Mouse (Mus musculus) hindbrain, embryonic 16.5 days (tissue): ENCODE results near the gene Unc80. TPM values are rescaled to one million over a fixed set of nuclear protein-coding genes. Genes with fewer than 3 reads are reported as not detected.
A peak's percentile ranks its signal among the peaks of the same experiment; 100 is the strongest.

Experiments
- ATAC-seq: fragments of 200-750 bp; cut with Nextera tagmentation; 2 replicates; pipeline ENCODE4 v1.8.0; 2017; ENCODE audit warnings: moderate TSS enrichment, moderate library complexity
- H3K27ac ChIP-seq: fragments of 300-500 bp; sonication (generic); 2 replicates; pipeline ENCODE4 v1.5.1; 2014; ENCODE audit warnings: low read depth, mild to moderate bottlenecking, control low read depth, low read length, moderate library complexity
- H3K27me3 ChIP-seq: fragments of 300-500 bp; sonication (generic); replicated peaks from 2 replicates; pipeline ENCODE4 v1.6.1; 2014; ENCODE audit warnings: low read length; ENCODE audit not compliant: control insufficient read depth, insufficient read depth
- H3K36me3 ChIP-seq: fragments of 300-500 bp; sonication (generic); 2 replicates; pipeline ENCODE4 v1.6.1; 2014; ENCODE audit warnings: mild to moderate bottlenecking, low read length, moderate library complexity, mixed read lengths; ENCODE audit not compliant: control insufficient read depth, insufficient read depth
- H3K4me1 ChIP-seq: fragments of 300-500 bp; sonication (generic); 2 replicates; pipeline ENCODE4 v1.6.1; 2014; ENCODE audit warnings: low read depth, low read length; ENCODE audit not compliant: control insufficient read depth, insufficient read depth
- H3K4me2 ChIP-seq: fragments of 300-500 bp; sonication (generic); 2 replicates; pipeline ENCODE4 v1.6.1; 2014; ENCODE audit warnings: mild to moderate bottlenecking, low read length, control low read depth, moderate library complexity
- H3K4me3 ChIP-seq: fragments of 300-500 bp; sonication (generic); 2 replicates; pipeline ENCODE4 v1.5.1; 2014; ENCODE audit warnings: mild to moderate bottlenecking, low read length, control low read depth, moderate library complexity
- H3K9ac ChIP-seq: fragments of 300-500 bp; sonication (generic); 2 replicates; pipeline ENCODE4 v1.6.1; 2014; ENCODE audit warnings: low read depth, mild to moderate bottlenecking, control low read depth, low read length, moderate library complexity
- H3K9me3 ChIP-seq: fragments of 300-500 bp; sonication (generic); 2 replicates; pipeline ENCODE4 v1.6.1; 2014; ENCODE audit warnings: mild to moderate bottlenecking, low read length, moderate library complexity; ENCODE audit not compliant: control insufficient read depth
- WGBS: fragments of 180-500 bp; shearing (Covaris S2); extraction: QIAGEN DNeasy Blood & Tissue Kit; methylation state at CpG from one replicate; pipeline ENCODE4 v1.1.7; 2014; 5-methylcytosine and 5-hydroxymethylcytosine counted together
- polyA plus RNA-seq: library from polyadenylated mRNA; unstranded; fragments of >200 nt; fragmentation: Nextera tagmentation; extraction: Ambion mirVana; gene quantifications from 2 replicates; pipeline ENCODE4 v1.2.1, GENCODE M21; 2015

Unc80 gene
- polyA plus RNA-seq, 1 experiment from 2014 or later, result 9.4 TPM

DNA sequence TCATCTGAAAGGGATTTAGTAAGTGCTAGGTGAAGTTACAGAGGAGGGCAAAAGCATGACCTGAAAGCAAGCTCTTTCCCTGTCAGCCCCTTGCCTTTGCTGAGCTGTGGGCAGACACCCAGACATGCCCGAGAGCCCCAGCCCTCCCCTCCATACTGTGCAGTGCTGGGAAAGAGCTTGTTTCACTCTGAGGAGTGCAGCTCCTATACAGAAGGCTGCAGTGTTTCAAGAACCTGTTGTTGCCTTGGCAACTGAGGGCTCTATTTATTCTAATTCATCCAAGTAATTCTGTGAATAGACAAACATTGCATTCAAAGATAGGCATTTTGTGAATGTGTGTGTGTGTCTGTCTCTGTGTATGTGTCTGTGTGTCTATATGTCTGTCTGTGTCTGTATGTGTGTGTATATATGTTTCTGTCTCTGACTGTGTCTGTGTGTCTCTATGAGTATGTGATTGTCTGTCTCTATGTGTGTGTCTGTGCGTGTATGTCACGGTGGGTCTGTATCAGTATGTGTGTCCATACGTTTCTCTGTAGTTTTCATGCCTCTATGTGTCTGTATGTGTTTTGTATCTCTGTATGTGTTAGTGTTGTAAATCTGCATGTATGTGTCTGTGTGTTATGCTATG lies 187.1 kb downstream of the Unc80 start:
- Histone ChIP-seq H3K9ac (no peak overlapping the region), H3K4me3 (no peak overlapping the region), H3K27me3 (no peaks in the 10 kb centered on the region), H3K9me3 (no peaks in the 10 kb centered on the region), H3K4me2 (no peak overlapping the region), H3K36me3 (0 out of 2 replicates have a peak, but pooled peaks cover 2% of the 10 kb centered on the region), H3K27ac (peak overlapping the region; percentile 39; the same call in 1 of the 2 replicates), H3K4me1 (no peaks in the 10 kb centered on the region)
- peak; percentile 98 for ATAC-seq
- WGBS, result 19% methylated on average over 4 of the region's 4 CpGs

- Histone ChIP-seq H3K9me3 (no peaks in the 10 kb centered on the region), H3K27me3 (no peaks in the 10 kb centered on the region), H3K9ac (no peak overlapping the region), H3K4me2 (no peak overlapping the region), H3K4me3 (no peak overlapping the region), H3K36me3 (0 out of 2 replicates have a peak, but pooled peaks cover 2% of the 10 kb centered on the region), H3K27ac (no peak overlapping the region), H3K4me1 (no peaks in the 10 kb centered on the region)
- peak; percentile 66 for ATAC-seq
These were observed 187.6 kb downstream of the Unc80 start for GRCm38 (mm10) chr1:66655747-66656119.

- 57% methylated on average over 7 of the region's 7 CpGs for WGBS
These were observed 203.3 kb downstream of the Unc80 start for GRCm38 (mm10) chr1:66671475-66671874.

DNA sequence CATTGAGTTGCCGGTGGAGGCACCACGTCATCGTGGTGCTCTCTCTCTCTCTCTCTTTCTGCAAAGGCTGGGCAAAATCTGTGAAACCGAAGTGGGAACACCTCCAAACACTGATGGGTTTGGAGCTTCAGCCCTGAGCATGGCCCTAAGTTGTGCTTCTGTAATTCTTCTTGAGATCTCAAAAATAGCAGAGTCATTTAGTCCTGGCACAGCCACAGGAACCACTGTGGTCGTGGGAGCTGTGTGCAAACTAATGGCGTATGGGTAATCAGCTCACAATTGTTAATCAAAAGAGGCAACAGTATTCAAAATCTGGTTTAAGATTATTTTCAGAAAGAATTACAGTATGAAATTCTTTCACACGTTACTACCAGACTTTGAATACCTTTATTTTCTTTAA lies 204.6 kb downstream of the Unc80 start:
- WGBS, result 87% methylated on average over 7 of the region's 7 CpGs
- Histone ChIP-seq H3K36me3 (no peaks in the 10 kb centered on the region), H3K4me1 (no peaks in the 10 kb centered on the region), H3K9me3 (no peaks in the 10 kb centered on the region), H3K4me3 (no peak overlapping the region), H3K27me3 (no peaks in the 10 kb centered on the region), H3K4me2 (no peak overlapping the region), H3K27ac (no peak overlapping the region), H3K9ac (no peak overlapping the region)
- ATAC-seq, result no peak

More at GRCm38 (mm10) chr1:66671475-66671874, 203.3 kb downstream of the Unc80 start:
- Histone ChIP-seq H3K36me3 (no peaks in the 10 kb centered on the region), H3K27ac (no peak overlapping the region), H3K27me3 (no peaks in the 10 kb centered on the region), H3K9ac (no peak overlapping the region), H3K4me1 (no peaks in the 10 kb centered on the region), H3K4me3 (no peak overlapping the region), H3K4me2 (no peak overlapping the region), H3K9me3 (no peaks in the 10 kb centered on the region)
- no peak for ATAC-seq

DNA sequence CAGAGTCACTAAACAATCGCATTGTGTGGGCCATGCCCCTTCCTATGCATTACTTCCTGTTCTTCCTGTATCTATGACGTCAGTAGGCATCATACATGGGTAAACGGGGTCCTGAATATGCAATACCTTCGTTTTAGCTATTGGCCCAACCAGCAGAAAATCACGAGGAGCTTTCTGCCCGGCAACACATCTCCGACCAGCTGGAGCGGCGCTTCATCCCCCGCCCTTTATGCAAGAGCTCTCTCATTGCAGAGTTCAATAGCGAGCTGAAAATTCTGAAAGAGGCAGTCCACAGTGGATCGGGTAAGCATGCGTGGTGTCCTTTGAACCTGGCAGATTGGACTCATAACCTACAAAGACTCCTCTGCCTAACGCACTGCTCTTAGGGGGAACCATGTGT lies 209.8 kb downstream of the Unc80 start:
- H3K4me3 ChIP-seq, result no peak overlapping the region
- no peak overlapping the region for H3K4me2 ChIP-seq
- no peaks in the 10 kb centered on the region for H3K27me3 ChIP-seq
- no peak overlapping the region for H3K27ac ChIP-seq
- H3K9me3 ChIP-seq, result no peaks in the 10 kb centered on the region
- ATAC-seq, result no peak
- H3K4me1 ChIP-seq, result no peaks in the 10 kb centered on the region
- 74% methylated on average over 14 of the region's 14 CpGs for WGBS
- H3K9ac ChIP-seq, result no peak overlapping the region
- H3K36me3 ChIP-seq, result no peaks in the 10 kb centered on the region

DNA sequence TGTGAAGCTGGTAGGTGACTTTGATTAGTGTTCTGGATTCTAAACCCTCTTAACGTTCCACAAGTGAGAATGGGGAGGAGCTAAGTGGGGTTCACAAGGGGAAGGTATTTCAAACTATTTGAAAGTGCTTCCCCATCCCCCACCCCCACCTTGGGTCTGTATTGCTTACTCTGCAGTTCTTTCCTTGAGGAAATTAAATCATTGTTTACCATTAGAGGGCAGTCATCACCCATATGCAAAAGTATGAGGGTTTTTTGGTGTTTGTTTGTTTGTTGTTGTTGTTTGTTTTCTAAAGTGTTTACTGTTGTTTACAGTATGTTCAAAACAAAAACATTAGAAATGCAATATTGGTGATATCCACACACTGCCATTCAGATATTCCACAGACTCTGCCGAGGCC lies 210.5 kb downstream of the Unc80 start:
- no peak for ATAC-seq
- Histone ChIP-seq H3K27me3 (no peaks in the 10 kb centered on the region), H3K36me3 (no peaks in the 10 kb centered on the region), H3K4me1 (no peaks in the 10 kb centered on the region), H3K27ac (no peak overlapping the region), H3K4me3 (no peak overlapping the region), H3K9ac (no peak overlapping the region), H3K4me2 (no peak overlapping the region), H3K9me3 (no peaks in the 10 kb centered on the region)
- 37% methylated on average over 2 of the region's 2 CpGs for WGBS

DNA sequence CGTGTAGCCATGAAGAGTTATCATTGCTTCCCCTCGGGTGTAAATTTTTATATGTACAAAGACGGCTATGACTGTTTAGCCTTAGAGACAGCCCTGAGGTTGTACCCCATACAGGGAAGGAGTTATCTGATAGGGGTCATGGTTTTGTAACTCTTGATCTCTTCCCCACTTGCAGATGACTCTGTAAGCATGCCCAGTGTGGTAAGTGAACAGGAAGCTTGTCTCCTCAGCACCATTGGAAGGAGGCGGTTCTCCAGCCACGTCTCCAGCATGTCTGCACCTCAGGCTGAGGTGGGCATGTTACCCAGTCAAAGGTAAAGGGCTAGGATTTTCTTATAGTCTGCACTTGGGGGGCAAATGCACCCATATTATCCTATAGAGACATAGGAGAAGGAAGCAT lies 214.8 kb downstream of the Unc80 start:
- no peak for ATAC-seq
- Histone ChIP-seq H3K36me3 (no peaks in the 10 kb centered on the region), H3K27ac (no peak overlapping the region), H3K4me1 (no peaks in the 10 kb centered on the region), H3K4me2 (no peak overlapping the region), H3K9me3 (no peaks in the 10 kb centered on the region), H3K4me3 (no peak overlapping the region), H3K27me3 (no peaks in the 10 kb centered on the region), H3K9ac (no peak overlapping the region)
- 90% methylated on average over 5 of the region's 5 CpGs for WGBS

- H3K27ac ChIP-seq, result no peak overlapping the region
- 59% methylated on average over 3 of the region's 3 CpGs for WGBS
- H3K9ac ChIP-seq, result no peak overlapping the region
- ATAC-seq, result no peak
- no peaks in the 10 kb centered on the region for H3K4me1 ChIP-seq
- H3K36me3 ChIP-seq, result no peaks in the 10 kb centered on the region
- no peaks in the 10 kb centered on the region for H3K27me3 ChIP-seq
- no peak overlapping the region for H3K4me2 ChIP-seq
- no peaks in the 10 kb centered on the region for H3K9me3 ChIP-seq
- no peak overlapping the region for H3K4me3 ChIP-seq
These were observed 223.6 kb downstream of the Unc80 start for GRCm38 (mm10) chr1:66691772-66692171.

GRCm38 (mm10) chr1:66692308-66692707 lies 224.1 kb downstream of the Unc80 start:
- no peaks in the 10 kb centered on the region for H3K36me3 ChIP-seq
- peak; percentile 80 for ATAC-seq
- no peak overlapping the region for H3K4me3 ChIP-seq
- no peaks in the 10 kb centered on the region for H3K4me1 ChIP-seq
- 58% methylated on average over 1 of the region's 1 CpGs for WGBS
- no peaks in the 10 kb centered on the region for H3K27me3 ChIP-seq
- H3K4me2 ChIP-seq, result no peak overlapping the region
- no peaks in the 10 kb centered on the region for H3K9me3 ChIP-seq
- H3K27ac ChIP-seq, result peak overlapping the region; percentile 46; the same call in 1 of the 2 replicates
- no peak overlapping the region for H3K9ac ChIP-seq
